Mouse (Mus musculus) kidney, embryonic 15.5 days (tissue): ENCODE results near the gene Car6. TPM values are rescaled to one million over a fixed set of nuclear protein-coding genes. Genes with fewer than 3 reads are reported as not detected.

Source experiments
- ATAC-seq: fragments of 200-750 bp; cut with Nextera tagmentation; replicated peaks from 2 replicates; pipeline ENCODE4 v1.8.0; 2017; ENCODE audit warnings: moderate TSS enrichment; ENCODE audit not compliant: low FRiP score
- H3K27ac ChIP-seq: fragments of 300-500 bp; sonication (generic); 2 replicates; pipeline ENCODE4 v1.5.1; 2015; ENCODE audit warnings: mild to moderate bottlenecking, inconsistent platforms
- H3K27me3 ChIP-seq: fragments of 300-500 bp; sonication (generic); 2 replicates; pipeline ENCODE4 v1.6.1; 2015; ENCODE audit warnings: inconsistent platforms
- H3K36me3 ChIP-seq: fragments of 300-500 bp; sonication (generic); 2 replicates; pipeline ENCODE4 v1.6.1; 2015; ENCODE audit warnings: inconsistent platforms
- H3K4me1 ChIP-seq: fragments of 300-500 bp; sonication (generic); 2 replicates; pipeline ENCODE4 v1.6.1; 2015; ENCODE audit warnings: inconsistent platforms
- H3K4me2 ChIP-seq: fragments of 300-500 bp; sonication (generic); 2 replicates; pipeline ENCODE4 v1.6.1; 2015; ENCODE audit warnings: moderate library complexity, mild to moderate bottlenecking, inconsistent platforms
- H3K4me3 ChIP-seq: fragments of 300-500 bp; sonication (generic); replicated peaks from 2 replicates; pipeline ENCODE4 v1.5.1; 2015; ENCODE audit warnings: mild to moderate bottlenecking, inconsistent platforms
- H3K9ac ChIP-seq: fragments of 300-500 bp; sonication (generic); 2 replicates; pipeline ENCODE4 v1.6.1; 2015; ENCODE audit warnings: mild to moderate bottlenecking, inconsistent platforms
- H3K9me3 ChIP-seq: fragments of 300-500 bp; sonication (generic); replicated peaks from 2 replicates; pipeline ENCODE4 v1.6.1; 2016; ENCODE audit warnings: inconsistent platforms
- WGBS: fragments of 180-500 bp; shearing (Covaris S2); methylation state at CpG from one replicate; pipeline ENCODE4 v1.1.7; 2015; ENCODE audit warnings: mixed read lengths; 5-methylcytosine and 5-hydroxymethylcytosine counted together
- polyA plus RNA-seq: library from polyadenylated mRNA; unstranded; fragments of >200 nt; fragmentation: Nextera tagmentation; extraction: Ambion mirVana; gene quantifications from 2 replicates; pipeline ENCODE4 v1.2.1, GENCODE M21; 2015

The Car6 gene
- polyA plus RNA-seq, 1 experiment from 2014 or later = not detected

DNA sequence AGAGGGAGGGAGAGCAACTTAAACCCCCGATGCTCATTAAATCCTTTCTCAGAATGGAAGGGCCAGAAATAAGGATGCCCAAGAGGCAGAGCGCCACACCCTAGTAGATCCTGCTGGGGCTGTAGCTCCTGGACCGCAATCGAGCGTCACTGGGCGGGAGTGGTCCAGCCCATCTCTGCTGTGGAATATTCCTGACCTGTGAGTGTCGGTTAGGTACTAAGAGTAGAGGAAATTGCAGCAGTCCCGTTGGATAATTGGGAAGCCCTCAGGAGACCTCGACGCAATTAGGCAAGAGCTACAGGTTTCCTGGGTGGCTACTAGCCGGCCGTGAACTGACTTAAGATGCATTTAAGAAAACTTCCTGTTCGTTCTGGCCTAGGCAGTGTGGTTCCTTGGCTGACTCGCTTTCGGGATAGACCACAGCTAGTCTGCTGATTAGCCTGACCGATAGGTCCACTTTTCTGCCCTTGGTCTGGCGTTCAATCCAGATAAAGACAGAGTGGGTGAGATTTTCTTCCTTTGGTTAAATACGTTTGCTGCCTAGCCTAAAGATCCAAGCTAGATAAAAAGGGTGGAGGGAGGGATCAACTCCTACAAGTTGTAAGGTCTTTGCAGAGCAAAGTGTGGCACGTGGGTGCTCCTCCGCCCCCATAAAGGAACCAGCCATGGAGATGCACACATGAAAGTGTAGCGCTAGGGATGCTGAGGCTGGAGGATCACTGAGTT, 36.7 kb upstream of the Car6 start:
- peaks cover 61% of the 10 kb centered on the region for H3K4me1 ChIP-seq
- H3K36me3 ChIP-seq = peaks cover 35% of the 10 kb centered on the region
- no peak for ATAC-seq

DNA sequence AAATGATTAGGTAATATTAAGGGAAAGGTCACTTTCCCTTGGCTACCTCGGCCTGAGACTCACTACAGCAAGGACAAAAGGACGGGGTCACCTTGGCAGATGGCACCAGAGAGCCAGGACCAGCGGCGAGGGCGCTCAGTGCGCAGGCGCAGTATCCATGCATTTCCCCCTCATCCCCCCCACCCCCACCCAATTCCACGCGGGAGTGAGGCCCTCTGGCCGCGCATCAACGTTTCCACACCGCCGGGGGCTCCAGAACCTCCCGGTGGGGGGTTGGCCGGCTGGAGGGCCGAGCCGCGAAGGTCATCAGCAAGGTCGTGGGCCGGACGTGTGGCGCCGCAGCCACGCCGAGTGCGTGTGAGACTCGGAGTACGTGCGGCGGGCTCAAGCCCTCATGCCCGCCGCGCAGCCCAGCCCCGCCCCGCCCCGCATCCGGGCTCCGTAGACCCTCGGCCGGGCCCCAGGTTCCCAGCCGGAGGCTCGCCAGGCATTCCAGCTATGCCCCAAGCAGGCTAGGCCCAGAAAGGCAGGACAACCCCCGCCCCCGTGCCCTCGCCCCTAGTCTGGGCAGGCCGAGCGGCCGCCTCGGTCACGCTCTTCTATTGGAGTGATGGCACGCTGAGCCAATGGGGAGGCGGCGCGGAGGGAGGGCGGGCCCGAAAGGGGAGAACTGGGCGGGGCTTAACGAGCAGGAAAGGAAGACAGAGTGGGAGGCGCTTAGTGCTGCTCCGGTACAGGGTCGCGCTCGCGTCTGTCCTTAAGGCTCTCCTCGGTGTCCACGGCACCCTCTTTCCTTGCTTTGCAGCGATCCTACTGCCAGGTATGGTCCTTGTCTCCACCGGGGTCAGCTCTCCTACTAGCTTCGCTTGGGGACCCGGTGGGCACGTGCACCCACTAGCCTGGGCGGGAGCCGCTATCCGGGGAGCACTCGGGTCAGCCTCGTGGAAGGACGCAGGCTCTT, 35.7 kb upstream of the Car6 start, which contains the start of gene Eno1:
TSS of gene Eno1 (plus strand) at position 201 of the 961 bp plus-strand sequence.
- Histone ChIP-seq H3K27ac (peak within 1 kb of the TSS; percentile 97), H3K36me3 (peaks cover 25% of the 10 kb centered on the region), H3K9me3 (no peaks in the 10 kb centered on the region), H3K4me3 (peak within 1 kb of the TSS; percentile 79), H3K27me3 (no peaks in the 10 kb centered on the region), H3K4me1 (peaks cover 61% of the 10 kb centered on the region), H3K4me2 (peak within 1 kb of the TSS; percentile 71), H3K9ac (peak within 1 kb of the TSS; percentile 89)
- peak; percentile 98 for ATAC-seq
- under 1% methylated on average over 78 of the region's 78 CpGs for whole genome bisulfite sequencing

More for the DNA sequence above, 36.7 kb upstream of the Car6 start:
- Histone ChIP-seq H3K27me3 (no peaks in the 10 kb centered on the region), H3K27ac (peak overlapping the region; percentile 97), H3K9ac (peak overlapping the region; percentile 89), H3K4me3 (peak overlapping the region; percentile 79), H3K9me3 (no peaks in the 10 kb centered on the region), H3K4me2 (peak overlapping the region; percentile 71)
- under 1% methylated on average over 21 of the region's 21 CpGs for WGBS

DNA sequence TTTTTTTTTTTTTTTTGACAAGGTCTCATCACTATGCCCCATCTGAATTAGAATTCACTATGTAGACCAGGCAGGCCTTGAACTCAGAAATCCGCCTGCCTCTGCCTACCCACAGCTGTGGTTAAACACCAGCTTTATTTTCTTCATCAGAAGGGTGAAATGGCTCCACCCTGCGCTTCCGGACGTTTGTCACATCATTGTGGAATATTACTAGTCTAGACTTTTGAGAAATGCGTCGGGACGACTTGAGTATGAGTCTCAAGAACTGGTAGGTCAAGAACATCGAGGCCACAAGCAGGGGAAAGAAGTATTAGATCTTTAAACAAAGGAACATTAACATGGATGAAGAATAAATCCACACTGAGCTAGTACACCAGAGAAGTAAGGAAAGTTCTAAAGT, 34.9 kb upstream of the Car6 start:
- 79% methylated on average over 8 of the region's 8 CpGs for WGBS
- H3K4me2 ChIP-seq = peak overlapping the region; percentile 64
- H3K9me3 ChIP-seq = no peaks in the 10 kb centered on the region
- no peak for ATAC-seq
- no peaks in the 10 kb centered on the region for H3K27me3 ChIP-seq
- peaks cover 17% of the 10 kb centered on the region for H3K36me3 ChIP-seq
- H3K27ac ChIP-seq = peak overlapping the region; percentile 97
- H3K9ac ChIP-seq = peak overlapping the region; percentile 57; the same call in 1 of the 2 replicates
- H3K4me1 ChIP-seq = peaks cover 63% of the 10 kb centered on the region
- H3K4me3 ChIP-seq = peak overlapping the region; percentile 79

DNA sequence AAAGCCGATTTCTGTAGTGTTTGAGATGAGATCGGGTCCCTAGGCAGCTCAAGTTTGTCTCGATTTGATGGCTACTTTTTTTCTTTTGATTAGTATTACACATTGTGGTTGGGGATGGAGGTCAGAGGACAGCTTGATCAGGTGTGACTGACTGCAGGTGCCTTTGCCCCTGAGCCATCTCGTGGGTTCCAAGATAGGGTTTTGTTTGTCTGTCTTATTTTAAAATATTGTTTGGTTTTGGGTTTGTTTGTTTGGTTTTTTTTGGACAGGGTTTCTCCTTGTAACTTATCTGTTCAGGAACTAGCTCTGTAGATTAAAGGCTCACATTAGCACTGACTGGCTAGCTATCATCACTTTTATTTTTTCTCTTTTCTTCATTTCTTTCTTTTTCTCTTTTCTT, 34.5 kb upstream of the Car6 start:
- no peaks in the 10 kb centered on the region for H3K27me3 ChIP-seq
- H3K4me1 ChIP-seq = peaks cover 64% of the 10 kb centered on the region
- H3K9ac ChIP-seq = no peak overlapping the region
- no peak for ATAC-seq
- 79% methylated on average over 4 of the region's 4 CpGs for WGBS
- no peak overlapping the region for H3K4me3 ChIP-seq
- peak overlapping the region; percentile 69; the same call in 1 of the 2 replicates for H3K27ac ChIP-seq
- H3K36me3 ChIP-seq = peaks cover 12% of the 10 kb centered on the region
- H3K9me3 ChIP-seq = no peaks in the 10 kb centered on the region
- no peak overlapping the region for H3K4me2 ChIP-seq

DNA sequence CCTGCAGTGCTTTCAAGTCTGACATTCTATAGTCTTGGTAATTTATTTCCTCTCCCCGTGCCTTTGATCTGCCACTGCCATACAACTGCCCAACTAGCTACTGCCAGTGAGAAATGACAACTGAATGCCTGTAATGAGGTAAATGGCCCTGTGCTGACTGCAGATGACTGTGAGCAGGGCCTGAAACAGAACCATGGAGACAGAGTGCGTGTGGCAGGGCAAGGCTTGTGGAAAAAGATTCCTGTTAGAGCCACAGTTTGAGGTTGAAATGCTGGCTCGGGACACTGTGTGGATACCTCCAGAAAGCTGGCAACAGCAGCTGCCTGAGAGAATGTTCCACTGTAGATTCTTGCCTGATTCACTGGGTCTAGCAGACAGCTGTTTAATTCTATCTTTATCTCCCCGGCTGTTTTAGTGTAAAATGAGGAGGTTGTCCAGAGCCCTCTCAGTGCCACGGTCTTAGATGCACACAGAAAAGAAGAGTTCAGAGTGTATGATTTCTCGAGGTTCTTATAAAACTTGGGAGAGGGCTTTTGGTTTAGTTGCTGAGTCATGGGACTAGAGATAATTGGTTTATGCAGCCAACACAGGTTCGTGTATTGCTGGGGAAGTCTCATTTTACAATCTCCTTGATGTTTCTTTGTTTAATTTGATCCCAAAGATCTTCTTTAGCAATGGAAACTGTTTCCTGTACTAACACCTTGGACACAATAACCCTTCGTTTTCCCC, 33.6 kb upstream of the Car6 start:
- Histone ChIP-seq H3K9me3 (no peaks in the 10 kb centered on the region), H3K4me3 (no peak overlapping the region), H3K27ac (peak overlapping the region; percentile 69), H3K4me1 (peaks cover 64% of the 10 kb centered on the region), H3K4me2 (no peak overlapping the region), H3K9ac (no peak overlapping the region), H3K36me3 (peaks cover 6% of the 10 kb centered on the region; the same call in 1 of the 2 replicates), H3K27me3 (no peaks in the 10 kb centered on the region)
- 32% methylated on average over 8 of the region's 8 CpGs for WGBS
- ATAC-seq = no peak

DNA sequence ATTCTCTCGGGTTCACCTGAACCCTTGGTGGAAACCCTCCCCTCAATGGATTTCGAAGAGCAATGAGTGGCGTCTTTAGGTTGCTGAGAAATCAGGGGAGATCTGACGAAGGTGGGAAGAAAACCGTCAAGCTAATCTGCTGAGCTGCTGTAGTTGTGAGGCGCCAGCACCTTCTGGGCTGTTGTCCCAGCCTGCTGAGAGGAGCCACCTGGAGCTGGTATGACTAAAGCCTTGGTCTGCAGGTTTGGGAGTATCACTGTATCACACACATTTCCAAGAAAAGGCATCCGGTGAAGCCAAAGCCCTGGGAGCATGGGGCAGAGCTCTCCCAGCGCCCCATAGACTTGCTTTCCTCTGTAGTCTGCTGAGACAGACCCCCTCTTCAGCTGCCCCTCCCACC, 30.7 kb upstream of the Car6 start:
- no peaks in the 10 kb centered on the region for H3K36me3 ChIP-seq
- WGBS = 42% methylated on average over 8 of the region's 8 CpGs
- 0 out of 2 replicates have a peak overlapping the region, but pooled peaks have one; percentile 22 for H3K27ac ChIP-seq

DNA sequence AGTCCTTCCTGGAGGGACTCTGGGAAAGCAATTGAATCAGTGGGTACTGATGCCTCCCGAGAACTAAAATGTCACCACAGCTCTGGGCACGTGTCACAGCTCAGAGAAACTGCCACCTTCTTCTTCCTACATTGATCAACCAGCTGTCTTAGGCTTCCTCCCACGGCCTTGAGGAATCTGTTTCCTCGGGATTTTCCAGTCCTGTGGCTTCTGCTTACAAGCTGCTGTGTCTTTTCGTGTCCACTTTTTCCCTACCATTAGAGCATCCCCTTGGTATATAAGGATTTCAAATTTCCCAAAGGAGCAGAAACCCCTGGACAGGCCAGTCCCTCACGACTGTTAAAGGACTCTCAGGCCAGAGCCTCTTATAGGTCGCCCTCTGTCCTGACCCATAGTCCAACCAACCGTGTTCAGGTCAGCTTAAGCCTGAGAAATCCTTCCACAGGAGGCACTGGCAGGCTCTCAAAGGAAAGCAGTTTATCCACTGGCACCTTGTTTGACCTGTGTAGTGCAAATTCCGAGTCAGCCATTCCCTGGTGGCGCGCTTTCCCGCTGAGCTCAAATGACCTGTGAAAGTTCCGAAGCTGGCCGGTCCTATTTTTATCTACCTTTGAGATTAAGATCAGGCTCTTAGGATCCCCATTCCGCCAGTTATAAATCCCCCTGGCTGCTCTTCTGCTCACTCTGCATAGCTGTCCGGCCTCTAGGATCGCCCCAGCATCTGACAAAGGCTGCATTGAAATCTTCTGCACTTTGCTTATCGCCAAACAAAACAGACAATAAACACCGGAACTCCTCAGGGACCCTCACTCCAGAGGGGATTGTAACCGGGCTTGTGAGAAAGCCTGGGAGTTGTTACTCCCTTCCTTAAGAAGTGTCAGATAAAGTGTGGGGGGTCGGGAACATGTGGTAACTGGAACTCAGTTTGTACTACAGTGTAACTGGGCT, 29.6 kb upstream of the Car6 start:
- no peaks in the 10 kb centered on the region for H3K27me3 ChIP-seq
- H3K9me3 ChIP-seq = no peaks in the 10 kb centered on the region
- peak overlapping the region; percentile 83 for H3K27ac ChIP-seq
- 0 out of 2 replicates have a peak overlapping the region, but pooled peaks have one; percentile 8 for H3K4me2 ChIP-seq
- peaks cover 51% of the 10 kb centered on the region for H3K4me1 ChIP-seq
- H3K4me3 ChIP-seq = no peak overlapping the region
- 0 out of 2 replicates have a peak, but pooled peaks have one; percentile 30 for ATAC-seq
- H3K36me3 ChIP-seq = no peaks in the 10 kb centered on the region
- peak overlapping the region; percentile 15; the same call in 1 of the 2 replicates for H3K9ac ChIP-seq
- WGBS = 11% methylated on average over 21 of the region's 21 CpGs

More for the DNA sequence above, 30.7 kb upstream of the Car6 start:
- H3K9ac ChIP-seq = no peak overlapping the region
- H3K9me3 ChIP-seq = no peaks in the 10 kb centered on the region
- no peak for ATAC-seq
- no peak overlapping the region for H3K4me3 ChIP-seq
- H3K27me3 ChIP-seq = no peaks in the 10 kb centered on the region
- H3K4me1 ChIP-seq = peaks cover 56% of the 10 kb centered on the region
- H3K4me2 ChIP-seq = no peak overlapping the region

DNA sequence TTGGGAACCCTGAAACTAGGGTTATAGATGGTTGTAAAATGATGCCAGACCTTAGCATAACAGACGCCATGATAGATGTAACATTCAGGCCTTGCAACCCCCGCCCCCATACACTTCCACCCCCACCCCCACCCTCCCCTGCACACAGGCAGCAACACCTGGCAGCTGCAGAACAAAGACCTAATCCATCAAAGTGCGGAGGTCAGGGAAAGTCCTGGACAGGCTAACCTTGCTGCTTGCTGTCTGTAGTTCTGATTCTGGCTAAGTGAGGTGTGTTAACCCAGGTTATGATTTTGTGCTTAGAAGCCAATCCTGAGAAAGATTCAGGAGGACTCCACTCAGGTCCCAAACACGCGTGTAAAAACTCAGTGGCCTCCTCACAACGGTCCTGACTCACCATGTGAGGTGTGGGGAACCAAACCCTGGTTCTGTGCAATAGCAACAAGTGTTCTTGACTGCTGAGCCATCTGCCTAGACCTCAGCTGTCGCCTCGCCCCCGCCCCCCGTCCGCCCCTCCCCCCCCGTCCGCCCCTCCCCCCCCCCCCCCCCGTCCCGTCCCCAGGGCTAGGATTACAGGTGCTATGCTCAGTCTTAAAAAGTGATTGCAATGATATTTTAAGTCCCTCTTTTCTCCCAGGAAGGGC, 28.7 kb upstream of the Car6 start:
- no peak for ATAC-seq
- Histone ChIP-seq H3K9me3 (no peaks in the 10 kb centered on the region), H3K4me2 (no peak overlapping the region), H3K4me3 (no peak overlapping the region), H3K27ac (no peak overlapping the region; the same call in 1 of the 2 replicates), H3K9ac (no peak overlapping the region), H3K36me3 (no peaks in the 10 kb centered on the region), H3K4me1 (peaks cover 43% of the 10 kb centered on the region), H3K27me3 (no peaks in the 10 kb centered on the region)
- WGBS = 32% methylated on average over 9 of the region's 15 CpGs

DNA sequence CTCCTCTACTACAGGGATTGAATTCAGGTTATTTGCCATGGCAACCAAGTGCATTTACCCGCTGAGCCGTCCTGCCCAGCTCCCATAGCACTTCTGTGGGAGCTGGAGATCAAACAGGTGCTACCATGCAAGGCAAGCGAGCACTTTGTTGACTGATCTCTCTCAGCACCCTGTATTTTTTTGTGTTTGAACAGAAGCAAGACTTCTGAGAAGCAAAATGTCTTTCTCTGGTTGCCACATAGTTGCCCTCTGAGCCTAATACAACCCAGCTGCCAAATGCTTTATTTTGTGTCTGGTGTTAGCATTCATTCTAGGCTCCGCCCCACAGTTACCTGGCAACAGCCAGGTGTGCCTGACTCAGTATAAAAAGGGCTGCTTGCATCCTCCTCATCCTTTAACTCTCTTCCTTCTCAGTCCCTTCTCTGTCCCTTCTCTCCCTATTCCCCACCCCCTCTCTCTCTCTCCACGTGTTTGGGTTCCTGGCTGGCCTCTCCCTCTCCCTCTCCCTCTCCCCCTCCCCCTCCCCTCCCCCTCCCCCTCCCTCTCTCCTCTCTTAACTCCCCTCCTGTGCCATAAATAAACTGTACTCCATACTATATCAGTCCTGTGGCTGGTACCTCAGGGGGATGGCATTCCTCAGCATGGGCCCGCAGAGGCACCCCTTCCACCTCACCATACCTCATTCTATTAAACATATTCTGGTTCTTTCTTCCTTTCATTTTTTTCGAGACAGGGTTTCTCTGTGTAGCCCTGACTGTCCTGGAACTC, 27.6 kb upstream of the Car6 start:
- WGBS = 43% methylated on average over 7 of the region's 7 CpGs
- H3K9ac ChIP-seq = no peak overlapping the region
- peaks cover 36% of the 10 kb centered on the region for H3K4me1 ChIP-seq
- H3K27me3 ChIP-seq = no peaks in the 10 kb centered on the region
- H3K4me2 ChIP-seq = no peak overlapping the region
- H3K27ac ChIP-seq = no peak overlapping the region
- no peaks in the 10 kb centered on the region for H3K9me3 ChIP-seq
- no peak for ATAC-seq
- H3K4me3 ChIP-seq = no peak overlapping the region
- no peaks in the 10 kb centered on the region for H3K36me3 ChIP-seq
